Mouse (Mus musculus): Measurements from ENCODE around the gene Gimap8.

DNA sequence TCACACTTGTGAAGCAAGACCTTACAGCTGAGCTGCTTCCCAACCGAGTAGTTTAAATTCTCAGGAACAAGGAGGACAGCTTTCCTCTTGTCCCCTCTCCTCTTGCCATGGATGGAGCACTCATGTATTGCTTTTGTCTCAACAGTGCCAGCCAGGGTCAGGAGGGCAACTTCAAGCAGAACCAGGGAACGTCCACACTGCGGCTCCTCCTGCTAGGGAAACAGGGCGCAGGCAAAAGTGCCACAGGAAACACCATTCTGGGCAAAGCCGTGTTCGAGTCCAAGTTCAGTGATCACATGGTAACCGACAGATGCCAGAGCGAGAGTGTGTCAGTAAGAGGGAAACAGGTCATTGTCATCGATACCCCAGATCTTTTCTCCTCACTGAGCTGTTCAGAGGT is 3.0 kb downstream of the Gimap8 start:
- TF ChIP-seq CTCF (IDR thresholded peaks at IDR 0.05; ENCODE audit: extremely low read depth, insufficient read depth, insufficient read length, insufficient replicate concordance) (no peak), POLR2A (IDR thresholded peaks at IDR 0.05; ENCODE audit: low read depth, low read length) (no peak)
